Mouse (Mus musculus): ENCODE measurements around the gene Dlg3. TPM values are rescaled to one million over a fixed set of nuclear protein-coding genes. Genes with fewer than 3 reads are reported as not detected.

Dlg3 gene
- total and polyA plus RNA-seq, 3 experiments, result 2.4 to 2.8 TPM; not detected in 1

GRCm38 (mm10) chrX:100839211-100839610 is 71.7 kb downstream of the Dlg3 start:
- H3K79me2 ChIP-seq (ENCODE audit: control insufficient read depth, insufficient read depth, low read length, poor library complexity), result no peaks in the 10 kb centered on the region
- H3K4me1 ChIP-seq (ENCODE audit: control insufficient read depth in 1 of 2, insufficient read depth in 2 of 2, low read length in 2 of 2), result no peaks in the 10 kb centered on the region
- H3K9ac ChIP-seq (ENCODE audit: control insufficient read depth, low read depth, low read length, poor library complexity, severe bottlenecking), result no peak overlapping the region
- H3K27ac ChIP-seq (ENCODE audit: control insufficient read depth, low read depth, low read length), result no peak overlapping the region
- no peak for TF ChIP-seq SMC3 (IDR thresholded peaks at IDR 0.05; ENCODE audit: low read depth, low read length)
- no peak for TF ChIP-seq NELFE (IDR thresholded peaks at IDR 0.05; ENCODE audit: low read depth, low read length)
- TF ChIP-seq USF2 (IDR thresholded peaks at IDR 0.05; ENCODE audit: borderline replicate concordance in 1 of 2, insufficient read depth in 1 of 2, low read depth in 1 of 2, low read length in 2 of 2), result no peak
- TF ChIP-seq TCF12 (IDR thresholded peaks at IDR 0.05; ENCODE audit: low read depth, low read length), result no peak
- TF ChIP-seq MXI1 (IDR thresholded peaks at IDR 0.05; ENCODE audit: low read depth, low read length), result no peak
- TF ChIP-seq POLR2AphosphoS5 (IDR thresholded peaks at IDR 0.05; ENCODE audit: borderline replicate concordance, low read depth, low read length), result no peak
- no peak for TF ChIP-seq GATA1 (IDR thresholded peaks at IDR 0.05; ENCODE audit: low read depth, low read length)
- no peak for TF ChIP-seq POLR2AphosphoS2 (IDR thresholded peaks at IDR 0.05; ENCODE audit: low read length)
- no peak for TF ChIP-seq JUND (IDR thresholded peaks at IDR 0.05; ENCODE audit: low read depth, low read length)
- TF ChIP-seq KAT2A (conservative IDR thresholded peaks at IDR 0.05; ENCODE audit: low read depth, low read length), result no peak
- no peak for TF ChIP-seq UBTF (IDR thresholded peaks at IDR 0.05; ENCODE audit: borderline replicate concordance, insufficient read depth, low read depth, low read length)
- TF ChIP-seq USF1 (IDR thresholded peaks at IDR 0.05; ENCODE audit: low read depth, low read length), result no peak
- TF ChIP-seq EP300 (IDR thresholded peaks at IDR 0.05; ENCODE audit: low read depth in 1 of 2, low read length in 2 of 2), result no peak
- TF ChIP-seq ELF1 (IDR thresholded peaks at IDR 0.05; ENCODE audit: low read depth, low read length), result no peak
- H3K4me3 ChIP-seq (ENCODE audit: control insufficient read depth in 1 of 2, insufficient read depth in 1 of 2, low read depth in 2 of 2, low read length in 2 of 2), result no peak overlapping the region
- H3K27me3 ChIP-seq (ENCODE audit: control insufficient read depth in 1 of 2, insufficient read depth in 2 of 2, low read length in 2 of 2), result no peaks in the 10 kb centered on the region
- H3K36me3 ChIP-seq (ENCODE audit: control insufficient read depth in 1 of 2, insufficient read depth in 2 of 2, low read length in 2 of 2), result no peaks in the 10 kb centered on the region
- DNase-seq (ENCODE audit: low read depth, low spot score), result no peak
- no peaks in the 10 kb centered on the region for H3K9me3 ChIP-seq (replicated peaks; ENCODE audit: insufficient read depth, low read length)

Other genes starting within 250 kb of the Dlg3 start
- gene Dgat2l6, start 242.9 kb upstream of the Dlg3 start, total RNA-seq (2012; rRNA removed), result not detected in 2 replicates
- gene Dgat2l6, start 242.9 kb upstream of the Dlg3 start, polyA plus RNA-seq (2012; ENCODE audit: insufficient read depth in 1 of 2, insufficient read length in 2 of 2, low read depth in 1 of 2, low replicate concordance in 2 of 2, missing spikeins in 1 of 2), result not detected
- gene Awat1, start 195.5 kb upstream of the Dlg3 start, total RNA-seq (2012; rRNA removed), result not detected in 2 replicates
- gene Awat1, start 195.5 kb upstream of the Dlg3 start, polyA plus RNA-seq (2012; ENCODE audit: insufficient read depth in 1 of 2, insufficient read length in 2 of 2, low read depth in 1 of 2, low replicate concordance in 2 of 2, missing spikeins in 1 of 2), result not detected
- not detected in 2 replicates for gene P2ry4, start 172.9 kb upstream of the Dlg3 start, total RNA-seq (2012; rRNA removed)
- not detected for gene P2ry4, start 172.9 kb upstream of the Dlg3 start, polyA plus RNA-seq (2012; ENCODE audit: insufficient read depth in 1 of 2, insufficient read length in 2 of 2, low read depth in 1 of 2, low replicate concordance in 2 of 2, missing spikeins in 1 of 2)
- gene Arr3, start 162.2 kb upstream of the Dlg3 start, total RNA-seq (2012; rRNA removed), result not detected in 2 replicates
- not detected for gene Arr3, start 162.2 kb upstream of the Dlg3 start, polyA plus RNA-seq (2012; ENCODE audit: insufficient read depth in 1 of 2, insufficient read length in 2 of 2, low read depth in 1 of 2, low replicate concordance in 2 of 2, missing spikeins in 1 of 2)
- gene Kif4, start 142.0 kb upstream of the Dlg3 start, total RNA-seq (2012; rRNA removed), result 30.2 and 31.1 TPM in 2 replicates
- 100 to 1,000 TPM in 1 of 2 experiments, 10 to 100 TPM in 1; 35.2 to 153 TPM for gene Kif4, start 142.0 kb upstream of the Dlg3 start, polyA plus RNA-seq (2012; ENCODE audit: insufficient read depth in 1 of 2, insufficient read length in 2 of 2, low read depth in 1 of 2, low replicate concordance in 2 of 2, missing spikeins in 1 of 2)
- gene Pdzd11, start 141.2 kb upstream of the Dlg3 start, total RNA-seq (2012; rRNA removed), result 41.3 and 41.9 TPM in 2 replicates
- gene Pdzd11, start 141.2 kb upstream of the Dlg3 start, polyA plus RNA-seq (2012; ENCODE audit: insufficient read depth in 1 of 2, insufficient read length in 2 of 2, low read depth in 1 of 2, low replicate concordance in 2 of 2, missing spikeins in 1 of 2), result 10 to 100 TPM in 1 of 2 experiments, not detected in 1; 66.5 TPM
- not detected in 2 replicates for gene Gdpd2, start 37.8 kb upstream of the Dlg3 start, total RNA-seq (2012; rRNA removed)
- gene Gdpd2, start 37.8 kb upstream of the Dlg3 start, polyA plus RNA-seq (2012; ENCODE audit: insufficient read depth in 1 of 2, insufficient read length in 2 of 2, low read depth in 1 of 2, low replicate concordance in 2 of 2, missing spikeins in 1 of 2), result not detected

Data from MEL (cell line).